Mouse (Mus musculus): ENCODE measurements around the gene Wapl. TPM values are rescaled to one million over a fixed set of nuclear protein-coding genes. Genes with fewer than 3 reads are reported as not detected.

Wapl gene
- total RNA-seq, 2 experiments from 2014 or later, result 31.8 to 33.3 TPM

- intact Hi-C loops (cut with DNase I), result loop anchor here (10.0 kb wide), 1 partner anchor 91 kb away; the partner anchor contains the start of gene Wapl
- no peak for DNase-seq (ENCODE audit: extremely low spot score in 1 of 2, low spot score in 2 of 2)
These were observed 92.5 kb downstream of the Wapl start for GRCm38 (mm10) chr14:34766181-34766580.

- intact Hi-C loops (cut with DNase I), result loop anchor here (10.0 kb wide), 1 partner anchor 94 kb away; the partner anchor contains the start of gene Wapl
- DNase-seq (ENCODE audit: extremely low spot score in 1 of 2, low spot score in 2 of 2), result peak; percentile 44 to 77
These were observed 94.6 kb downstream of the Wapl start for GRCm38 (mm10) chr14:34768373-34768772.

- intact Hi-C loops (cut with DNase I), result loop anchor here (10.0 kb wide), 1 partner anchor 94 kb away; the partner anchor contains the start of gene Wapl
- DNase-seq (ENCODE audit: extremely low spot score in 1 of 2, low spot score in 2 of 2), result peak; percentile 48 to 70
These were observed 95.4 kb downstream of the Wapl start for GRCm38 (mm10) chr14:34769021-34769566.

- DNase-seq (ENCODE audit: extremely low spot score in 1 of 2, low spot score in 2 of 2), result peak; percentile 15 to 45
- intact Hi-C loops (cut with DNase I), result loop anchor here (10.0 kb wide), 2 partner anchors 95 to 685 kb away; partner anchors contain the start of genes Anxa8 and Wapl
These were observed 95.9 kb downstream of the Wapl start for GRCm38 (mm10) chr14:34769567-34770158.

GRCm38 (mm10) chr14:34770467-34770866 is 96.7 kb downstream of the Wapl start:
- intact Hi-C loops (cut with DNase I), result loop anchor here (10.0 kb wide), 1 partner anchor 686 kb away; the partner anchor contains the start of gene Anxa8
- no peak for DNase-seq (ENCODE audit: extremely low spot score in 1 of 2, low spot score in 2 of 2)

- no peak for DNase-seq (ENCODE audit: extremely low spot score in 1 of 2, low spot score in 2 of 2)
These were observed 97.9 kb downstream of the Wapl start for GRCm38 (mm10) chr14:34771601-34772000.

GRCm38 (mm10) chr14:34772132-34772531 is 98.4 kb downstream of the Wapl start:
- no peak for DNase-seq (ENCODE audit: extremely low spot score in 1 of 2, low spot score in 2 of 2)
- intact Hi-C loops (cut with DNase I), result loop anchor here (10.0 kb wide), 1 partner anchor 687 kb away; the partner anchor contains the start of gene Anxa8

More at GRCm38 (mm10) chr14:34771601-34772000, 97.9 kb downstream of the Wapl start:
- intact Hi-C loops (cut with DNase I), result loop anchor here (10.0 kb wide), 1 partner anchor 687 kb away; the partner anchor contains the start of gene Anxa8

- DNase-seq (ENCODE audit: extremely low spot score in 1 of 2, low spot score in 2 of 2), result no peak
- intact Hi-C loops (cut with DNase I), result loop anchor here (10.0 kb wide), 1 partner anchor 689 kb away; the partner anchor contains the start of gene Anxa8
These were observed 100.0 kb downstream of the Wapl start for GRCm38 (mm10) chr14:34773681-34774080.

- DNase-seq (ENCODE audit: extremely low spot score in 1 of 2, low spot score in 2 of 2), result no peak
- intact Hi-C loops (cut with DNase I), result loop anchor here (10.0 kb wide), 1 partner anchor 689 kb away; the partner anchor contains the start of gene Anxa8
These were observed 100.5 kb downstream of the Wapl start for GRCm38 (mm10) chr14:34774231-34774630.

GRCm38 (mm10) chr14:34776719-34777385 is 103.1 kb downstream of the Wapl start:
- no peak for DNase-seq (ENCODE audit: extremely low spot score in 1 of 2, low spot score in 2 of 2)
- intact Hi-C loops (cut with DNase I), result loop anchor here (10.0 kb wide), 1 partner anchor 692 kb away; the partner anchor contains the start of gene Anxa8

- intact Hi-C loops (cut with DNase I), result loop anchor here (2.0 to 10.0 kb wide), 2 partner anchors 161 to 693 kb away; partner anchors contain the start of gene Anxa8
- DNase-seq (ENCODE audit: extremely low spot score in 1 of 2, low spot score in 2 of 2), result peak; percentile 30 to 53
These were observed 104.1 kb downstream of the Wapl start for GRCm38 (mm10) chr14:34777810-34778209.

GRCm38 (mm10) chr14:34778760-34779159 is 105.0 kb downstream of the Wapl start:
- intact Hi-C loops (cut with DNase I), result loop anchor here (2.0 to 10.0 kb wide), 2 partner anchors 162 to 694 kb away; partner anchors contain the start of gene Anxa8
- no peak for DNase-seq (ENCODE audit: extremely low spot score in 1 of 2, low spot score in 2 of 2)

GRCm38 (mm10) chr14:34793406-34794037 is 119.8 kb downstream of the Wapl start:
- DNase-seq (ENCODE audit: extremely low spot score in 1 of 2, low spot score in 2 of 2), result no peak
- intact Hi-C loops (cut with DNase I), result no loop called here

Other genes with a start within 250 kb of the Wapl start
- 10 to 100 TPM; 34.7 to 37.3 TPM for gene Bmpr1a, start 170.6 kb upstream of the Wapl start, total RNA-seq (2021)
- gene 9230112D13Rik, start 151.1 kb upstream of the Wapl start, total RNA-seq (2021), result not detected
- 1 to 10 TPM; 1.5 to 2.0 TPM for gene Ldb3, start 85.2 kb upstream of the Wapl start, total RNA-seq (2021)
- gene Opn4, start 73.8 kb upstream of the Wapl start, total RNA-seq (2021), result not detected
- 10 to 100 TPM; 48.2 to 49.7 TPM for gene Grid1, start 146.2 kb downstream of the Wapl start, total RNA-seq (2021)

Measured in left cerebral cortex, postnatal 10 days (tissue).